Mouse (Mus musculus) macrophage (primary cell): ENCODE measurements at regions not wholly inside any gene's neighbourhood (a gene's known extent, or its start where the extent isn't known, plus 50 kb on each side); places are given as distances from the start of the nearest gene placed in this dataset.

ENCODE experiments used
- H3K27ac ChIP-seq: fragments of 350-480 bp; formaldehyde crosslinking; 2 replicates; pipeline ENCODE4 v1.9.0; 2021
- H3K36me3 ChIP-seq: fragments of 350-480 bp; formaldehyde crosslinking; 2 replicates; pipeline ENCODE4 v1.9.0; 2021; ENCODE audit errors: inconsistent target
- H3K4me3 ChIP-seq: fragments of 350-480 bp; formaldehyde crosslinking; 2 replicates; pipeline ENCODE4 v1.9.0; 2021; ENCODE audit errors: inconsistent target
- H3K79me2 ChIP-seq: fragments of 350-480 bp; formaldehyde crosslinking; 2 replicates; pipeline ENCODE4 v1.9.0; 2021; ENCODE audit errors: inconsistent target
- WGBS: methylation state at CpG from one replicate; pipeline ENCODE4 v1.1.7; 2026; ENCODE audit warnings: inconsistent platforms; ENCODE audit not compliant: missing documents; 5-methylcytosine and 5-hydroxymethylcytosine counted together

DNA sequence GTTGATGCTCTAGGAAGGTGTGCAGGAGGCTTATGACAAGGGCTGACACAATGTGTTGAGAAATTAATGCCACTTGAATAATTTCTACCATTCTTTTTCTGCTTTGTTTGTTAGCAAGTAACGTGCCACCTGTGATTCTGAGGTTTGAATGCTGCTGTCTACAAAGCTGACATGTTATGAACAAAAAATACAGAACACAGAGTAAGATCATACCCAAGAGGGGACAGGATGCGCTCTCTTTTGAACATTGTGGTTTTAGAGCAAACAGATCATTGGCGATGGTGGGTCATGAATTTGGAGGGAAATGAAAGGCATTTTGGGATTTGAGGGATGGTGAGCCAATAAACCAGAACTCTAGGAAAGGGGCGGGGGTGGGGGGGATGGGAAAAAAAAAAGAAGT lies 73.3 kb upstream of the Satb1 start:
- H3K36me3 ChIP-seq = no peaks in the 10 kb centered on the region
- H3K4me3 ChIP-seq = no peak overlapping the region
- 86% methylated on average over 4 of the region's 4 CpGs for WGBS
- no peaks in the 10 kb centered on the region for H3K79me2 ChIP-seq
- H3K27ac ChIP-seq = no peak overlapping the region

DNA sequence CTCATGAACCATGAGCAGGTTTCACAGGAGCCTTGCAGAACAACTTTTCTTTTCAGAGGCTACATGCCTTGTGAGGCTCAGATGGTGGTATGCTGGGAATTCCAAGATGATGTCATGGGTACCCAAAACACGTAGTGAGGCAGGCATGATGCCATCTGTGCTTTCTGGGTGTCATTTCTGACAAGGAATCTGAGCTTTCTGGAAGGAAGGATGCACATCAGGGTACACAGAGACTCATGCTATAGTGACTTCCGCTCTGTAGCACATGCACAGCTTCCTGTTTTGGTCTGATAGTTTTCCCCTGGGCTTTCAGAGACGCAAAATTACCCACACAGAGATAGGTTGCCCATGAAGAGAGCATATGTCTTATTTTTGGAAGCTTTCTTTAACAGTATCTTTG lies 70.8 kb upstream of the Satb1 start:
- WGBS = 12% methylated on average over 3 of the region's 3 CpGs
- no peaks in the 10 kb centered on the region for H3K36me3 ChIP-seq

DNA sequence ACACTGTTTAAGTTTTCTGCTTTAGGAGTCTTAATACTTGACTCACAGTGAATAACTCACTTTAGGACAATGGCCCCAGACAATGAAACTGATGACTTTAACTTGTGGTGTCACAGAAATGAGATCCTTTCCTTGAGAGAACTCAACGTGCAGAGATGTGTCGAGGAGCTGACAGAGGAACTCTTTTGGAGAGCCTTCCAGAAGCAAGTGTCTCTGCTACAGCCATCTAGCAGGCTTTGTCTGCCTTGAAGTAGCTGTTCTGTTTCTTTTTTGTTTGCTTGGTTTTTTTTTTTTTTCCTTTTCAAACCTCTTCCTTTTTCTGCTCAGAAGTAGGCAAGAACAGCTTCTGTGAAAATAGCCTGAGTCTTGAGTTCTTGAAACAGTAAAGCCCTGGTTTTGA lies 66.3 kb upstream of the Satb1 start:
- Histone ChIP-seq H3K27ac (no peak overlapping the region), H3K79me2 (no peaks in the 10 kb centered on the region), H3K36me3 (no peaks in the 10 kb centered on the region), H3K4me3 (no peak overlapping the region)
- WGBS = 49% methylated on average over 2 of the region's 2 CpGs

More for the DNA sequence above, 70.8 kb upstream of the Satb1 start:
- H3K79me2 ChIP-seq = no peaks in the 10 kb centered on the region
- H3K4me3 ChIP-seq = no peak overlapping the region
- no peak overlapping the region for H3K27ac ChIP-seq

DNA sequence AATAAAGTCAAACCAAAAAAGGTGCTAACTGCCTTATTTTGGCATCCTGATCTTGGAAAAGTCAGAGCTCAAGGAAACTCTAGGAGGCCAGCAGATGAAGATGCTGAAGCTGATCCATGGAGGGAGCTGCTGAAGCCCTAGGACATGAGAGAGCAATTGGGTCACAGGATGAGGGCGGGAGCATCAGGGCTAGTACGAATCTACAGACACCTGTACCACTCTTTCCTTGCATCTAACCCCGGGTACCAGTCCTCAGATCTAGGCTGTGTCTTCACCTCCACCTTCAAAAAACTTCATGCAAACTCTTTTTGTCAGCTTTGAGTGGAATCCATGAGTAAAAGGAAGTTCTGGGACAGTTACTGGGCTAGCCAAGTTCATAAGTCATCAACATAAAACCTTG lies 63.1 kb upstream of the Satb1 start:
- Histone ChIP-seq H3K36me3 (no peaks in the 10 kb centered on the region), H3K27ac (no peak overlapping the region), H3K79me2 (no peaks in the 10 kb centered on the region), H3K4me3 (no peak overlapping the region)
- 92% methylated on average over 3 of the region's 3 CpGs for WGBS

DNA sequence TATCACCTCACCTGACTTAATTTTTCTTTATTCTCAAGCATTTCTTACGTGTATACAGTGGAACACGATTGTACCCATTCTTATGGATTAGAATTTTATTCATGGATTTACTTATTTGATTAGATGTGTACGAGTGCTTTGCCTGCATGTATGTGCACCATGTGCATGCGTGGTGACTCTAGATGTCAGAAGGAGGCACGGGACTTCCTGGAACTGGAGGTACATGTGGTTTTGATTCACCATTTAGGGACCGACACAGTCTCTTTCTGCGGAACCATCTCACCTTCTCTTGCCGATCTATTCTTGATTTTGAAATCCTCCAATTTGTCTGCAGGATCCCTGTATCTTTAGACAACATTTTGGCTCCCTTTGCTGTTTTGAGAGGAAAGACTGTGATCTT lies 61.2 kb upstream of the Satb1 start:
- Histone ChIP-seq H3K4me3 (no peak overlapping the region), H3K79me2 (no peaks in the 10 kb centered on the region), H3K36me3 (no peaks in the 10 kb centered on the region), H3K27ac (no peak overlapping the region)
- WGBS = 96% methylated on average over 8 of the region's 8 CpGs

DNA sequence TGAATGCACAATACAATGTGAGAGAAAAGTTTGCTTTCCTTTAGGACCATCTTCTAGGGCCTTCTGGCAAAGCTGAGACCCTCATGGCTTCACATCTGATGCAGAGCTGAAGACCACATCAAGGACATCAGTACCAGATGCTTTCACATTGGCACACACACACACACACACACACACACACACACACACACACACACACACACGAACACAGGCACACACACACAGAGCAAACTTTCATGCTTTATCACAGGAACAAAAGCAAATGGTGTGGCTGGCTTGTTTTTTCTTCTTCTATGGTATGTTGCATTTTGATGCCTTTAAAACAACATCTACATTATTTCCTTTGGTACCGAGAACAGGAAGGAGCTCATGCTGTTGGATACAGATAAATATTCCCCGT lies 59.8 kb upstream of the Satb1 start:
- WGBS = 17% methylated on average over 2 of the region's 3 CpGs
- no peaks in the 10 kb centered on the region for H3K36me3 ChIP-seq
- H3K27ac ChIP-seq = no peak overlapping the region
- no peak overlapping the region for H3K4me3 ChIP-seq
- no peaks in the 10 kb centered on the region for H3K79me2 ChIP-seq

DNA sequence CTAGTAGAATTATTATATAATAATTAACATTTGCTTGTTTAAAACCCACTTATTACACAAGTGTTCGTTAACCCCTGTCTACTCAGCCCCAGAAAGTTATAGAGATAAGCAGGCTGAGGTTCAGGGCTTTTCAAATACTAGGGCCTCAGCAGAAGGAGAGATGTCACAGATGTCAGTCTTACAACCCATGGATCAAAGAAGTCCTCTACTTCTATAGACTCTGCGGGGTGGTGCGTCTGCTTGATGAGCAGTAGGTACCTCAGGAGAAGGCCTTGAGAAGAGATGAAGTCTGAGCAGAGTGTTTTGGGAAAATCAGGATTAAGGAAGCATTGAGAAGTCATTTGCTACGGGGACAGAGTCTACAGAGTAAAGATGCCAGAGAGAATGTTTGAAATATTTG lies 59.1 kb upstream of the Satb1 start:
- Histone ChIP-seq H3K36me3 (no peaks in the 10 kb centered on the region), H3K27ac (no peak overlapping the region), H3K79me2 (no peaks in the 10 kb centered on the region), H3K4me3 (no peak overlapping the region)
- 94% methylated on average over 4 of the region's 4 CpGs for WGBS
